Mouse (Mus musculus) G1E (cell line): ENCODE results near the gene Rap1gap. TPM values are rescaled to one million over a fixed set of nuclear protein-coding genes. Genes with fewer than 3 reads are reported as not detected.

ENCODE experiments used
- ATAC-seq: 2 replicates; pipeline ENCODE4 v1.8.0; 2016; ENCODE audit warnings: mild to moderate bottlenecking; ENCODE audit not compliant: insufficient number of reproducible peaks, poor library complexity, low FRiP score, severe bottlenecking; ENCODE audit errors: extremely low read depth
- DNase-seq: peaks from one replicate; pipeline ENCODE4 v3.0.0; 2012; ENCODE audit warnings: low spot score
- H3K27me3 ChIP-seq: 2 replicates; pipeline ENCODE4 v1.6.1; 2012; ENCODE audit warnings: mild to moderate bottlenecking, low read length, inconsistent platforms; ENCODE audit not compliant: insufficient read depth
- H3K36me3 ChIP-seq: replicated peaks from 2 replicates; pipeline ENCODE3; 2012; ENCODE audit warnings: mild to moderate bottlenecking, inconsistent platforms
- H3K4me1 ChIP-seq: 2 replicates; pipeline ENCODE4 v1.6.1; 2012; ENCODE audit warnings: low read depth, low read length, inconsistent platforms, mixed read lengths; ENCODE audit not compliant: insufficient read depth
- H3K4me3 ChIP-seq: 2 replicates; pipeline ENCODE4 v1.5.1; 2012; ENCODE audit warnings: low read depth, mild to moderate bottlenecking, inconsistent platforms, low read length, moderate library complexity, mixed read lengths
- H3K9me3 ChIP-seq: replicated peaks from 2 replicates; pipeline ENCODE4 v1.6.1; 2012; ENCODE audit warnings: inconsistent platforms
- CTCF ChIP-seq: IDR thresholded peaks from 2 replicates; pipeline ENCODE4 v1.5.1; 2012; ENCODE audit warnings: low read depth, low read length, inconsistent platforms, mixed read lengths
- GATA1 ChIP-seq: IDR thresholded peaks from 2 replicates; pipeline ENCODE4 v1.6.1; 2012; ENCODE audit warnings: borderline replicate concordance, low read length, inconsistent platforms, mixed read lengths
- GATA2 ChIP-seq: IDR thresholded peaks from 2 replicates; pipeline ENCODE4 v1.6.1; 2012; ENCODE audit warnings: low read depth, low read length, inconsistent platforms, borderline replicate concordance
- POLR2AphosphoS5 ChIP-seq: IDR thresholded peaks from 2 replicates; pipeline ENCODE4 v1.6.1; 2012; ENCODE audit warnings: low read depth, low read length, inconsistent platforms; ENCODE audit not compliant: insufficient replicate concordance
- TAL1 ChIP-seq: conservative IDR thresholded peaks from 2 replicates; pipeline ENCODE4 v1.6.1; 2012; ENCODE audit warnings: low read depth, low read length, inconsistent platforms, mixed read lengths
- polyA plus RNA-seq: library from polyadenylated mRNA; stranded (reverse); fragments of >175 nt; gene quantifications from 2 replicates; pipeline ENCODE4 v1.2.3, GENCODE M21; 2012
- total RNA-seq, 2 experiments: library from RNA; stranded (forward) in 1 of 2; stranded (reverse) in 1 of 2; fragments of 200-1000 nt in 1 of 2; fragments of >200 nt in 1 of 2; fragmentation: Nextera tagmentation in 1 of 2; gene quantifications; 2 replicates each; pipeline ENCODE4 v1.2.3; 2014 to 2017

Gene Rap1gap
- total and polyA plus RNA-seq, 3 experiments: not detected

GRCm38 (mm10) chr4:137697156-137697885, 32.8 kb downstream of the Rap1gap start:
- no peaks in the 10 kb centered on the region for H3K9me3 ChIP-seq
- H3K27me3 ChIP-seq: peaks cover 2% of the 10 kb centered on the region; the same call in 1 of the 2 replicates
- DNase-seq (no peak), ATAC-seq (no peak)
- H3K4me1 ChIP-seq: no peaks in the 10 kb centered on the region
- no peak overlapping the region for H3K4me3 ChIP-seq
- no peaks in the 10 kb centered on the region for H3K36me3 ChIP-seq
- TF ChIP-seq CTCF (no peak), POLR2AphosphoS5 (no peak), TAL1 (no peak), GATA1 (no peak), GATA2 (no peak)

- Histone ChIP-seq H3K36me3 (no peaks in the 10 kb centered on the region), H3K4me1 (no peaks in the 10 kb centered on the region), H3K4me3 (no peak overlapping the region), H3K27me3 (peaks cover 3% of the 10 kb centered on the region; the same call in 1 of the 2 replicates), H3K9me3 (no peaks in the 10 kb centered on the region)
- ATAC-seq (no peak), DNase-seq (no peak)
- no peak for TF ChIP-seq POLR2AphosphoS5
- TF ChIP-seq TAL1: no peak
- no peak for TF ChIP-seq GATA1
- no peak for TF ChIP-seq GATA2
- no peak for TF ChIP-seq CTCF
Observed at GRCm38 (mm10) chr4:137698076-137698985, 33.8 kb downstream of the Rap1gap start.

DNA sequence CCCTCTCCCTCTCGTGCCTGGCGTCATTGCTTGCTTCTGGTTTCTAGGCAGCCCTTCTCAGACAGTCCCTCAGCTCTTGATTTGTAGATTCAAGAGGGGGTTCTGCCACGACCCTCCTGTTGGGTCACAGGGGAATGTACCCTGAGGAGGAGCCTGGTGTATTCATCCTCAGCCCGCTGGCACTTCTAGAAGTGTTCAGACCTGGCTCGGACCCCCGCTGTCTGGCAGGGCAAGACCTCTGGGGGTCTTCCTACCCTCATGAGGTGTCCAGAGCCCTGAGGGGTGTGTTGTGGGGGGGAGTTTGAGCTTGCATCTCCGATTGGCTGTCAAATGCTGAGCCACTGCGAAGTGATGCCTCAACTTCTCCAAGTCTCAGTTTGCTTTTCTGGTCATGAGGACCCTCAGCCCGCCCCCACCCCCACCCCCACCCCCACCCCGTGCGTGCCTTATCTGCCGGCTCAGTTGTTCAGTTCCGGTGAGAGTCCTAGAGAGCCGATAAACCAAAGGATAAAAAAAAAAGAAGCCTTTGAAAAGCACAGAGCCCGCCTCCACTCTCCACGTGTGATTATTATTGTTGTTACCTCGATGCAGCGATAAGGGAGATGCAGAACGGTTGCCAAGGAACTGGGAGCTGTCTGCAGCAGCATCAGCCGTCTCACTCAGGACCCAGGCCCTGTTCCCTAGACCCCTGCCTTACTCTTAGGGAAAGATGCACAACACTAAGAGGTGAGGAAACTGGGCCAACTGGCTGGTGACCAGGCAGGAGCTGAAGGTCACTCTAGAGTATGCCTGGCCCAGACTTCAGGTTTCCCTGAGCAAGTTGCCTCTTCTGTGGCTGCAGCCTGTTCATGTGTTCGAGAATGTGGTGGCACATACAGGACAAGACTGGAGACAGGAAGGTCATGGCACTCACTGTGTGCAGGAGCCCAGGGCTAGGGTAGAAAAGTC, 35.0 kb downstream of the Rap1gap start:
- no peaks in the 10 kb centered on the region for H3K4me1 ChIP-seq
- DNase-seq (no peak), ATAC-seq (no peak)
- H3K9me3 ChIP-seq: no peaks in the 10 kb centered on the region
- H3K27me3 ChIP-seq: peaks cover 2% of the 10 kb centered on the region; the same call in 1 of the 2 replicates
- no peak overlapping the region for H3K4me3 ChIP-seq
- TF ChIP-seq CTCF (no peak), GATA2 (no peak), TAL1 (no peak), POLR2AphosphoS5 (no peak), GATA1 (no peak)
- H3K36me3 ChIP-seq: no peaks in the 10 kb centered on the region

GRCm38 (mm10) chr4:137700960-137701359, 36.4 kb downstream of the Rap1gap start:
- Histone ChIP-seq H3K4me1 (no peaks in the 10 kb centered on the region), H3K27me3 (peaks cover 2% of the 10 kb centered on the region; the same call in 1 of the 2 replicates), H3K4me3 (no peak overlapping the region), H3K36me3 (no peaks in the 10 kb centered on the region), H3K9me3 (no peaks in the 10 kb centered on the region)
- no peak for ATAC-seq
- no peak for DNase-seq
- TF ChIP-seq CTCF: no peak
- TF ChIP-seq POLR2AphosphoS5: no peak
- TF ChIP-seq TAL1: no peak
- no peak for TF ChIP-seq GATA1
- TF ChIP-seq GATA2: no peak

- TF ChIP-seq CTCF (no peak), TAL1 (no peak), POLR2AphosphoS5 (no peak), GATA1 (no peak), GATA2 (no peak)
- Histone ChIP-seq H3K27me3 (peaks cover 6% of the 10 kb centered on the region; the same call in 1 of the 2 replicates), H3K4me3 (no peak overlapping the region), H3K4me1 (no peaks in the 10 kb centered on the region), H3K9me3 (no peaks in the 10 kb centered on the region), H3K36me3 (no peaks in the 10 kb centered on the region)
- DNase-seq (no peak), ATAC-seq (no peak)
Observed at GRCm38 (mm10) chr4:137703077-137703476, 38.6 kb downstream of the Rap1gap start.
